Mouse (Mus musculus): ENCODE results near the gene Vmn1r175. TPM values are rescaled to one million over a fixed set of nuclear protein-coding genes. Genes with fewer than 3 reads are reported as not detected.

Gene Vmn1r175
- not detected for polyA plus RNA-seq (2014; fragmentation: Illumina TruSeq; extraction: RNeasy Lipid Tissue Mini Kit (QIAGEN cat#74804); ENCODE audit: insufficient read depth, low read depth, low replicate concordance)

DNA sequence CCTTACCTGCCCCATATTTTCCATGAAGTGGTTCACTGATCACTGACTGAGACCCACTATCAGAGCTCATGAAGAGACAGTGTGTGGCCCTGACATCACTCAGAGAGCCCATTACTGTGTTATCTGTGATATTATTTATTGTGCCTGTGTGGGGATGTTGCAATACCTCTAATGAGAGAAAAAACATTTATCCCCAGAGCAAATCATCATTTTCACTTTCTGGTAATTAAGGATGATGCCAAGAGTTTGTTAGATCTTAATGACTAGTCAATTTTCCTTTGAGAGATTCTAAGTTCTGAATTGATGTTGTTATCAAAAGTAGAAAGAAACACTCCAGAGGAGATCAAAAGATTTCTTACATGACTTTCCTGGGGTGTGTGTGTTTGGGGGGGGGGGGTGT, at the start of gene Vmn1r175:
Gene Vmn1r175, minus strand, starts transcription at position 101 of the 400 bp plus-strand sequence.

DNA sequence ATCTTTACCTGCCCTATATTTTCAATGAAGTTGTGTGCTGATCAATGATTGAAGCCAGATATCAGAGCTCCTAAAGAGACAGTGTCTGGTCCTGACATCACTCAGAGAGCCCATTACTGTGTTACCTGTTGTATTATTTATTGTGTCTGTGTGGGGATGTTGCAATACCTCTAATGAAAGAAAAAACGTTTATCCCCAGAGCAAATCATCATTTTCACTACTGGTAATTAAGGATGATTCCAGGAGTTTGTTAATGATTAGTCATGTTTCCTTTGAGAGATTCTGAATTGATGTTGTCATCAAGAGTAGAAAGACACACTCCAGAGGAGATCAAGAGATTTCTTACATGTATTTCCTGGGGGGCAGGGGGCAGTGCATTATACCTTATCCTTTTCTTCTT, 26.8 kb upstream of the Vmn1r175 start, which contains the start of gene Vmn1r176:
Gene Vmn1r176, minus strand, starts transcription at position 101 of the 400 bp plus-strand sequence.

Other genes with a start within 250 kb of the Vmn1r175 start
- gene Vmn1r169, start 235.1 kb downstream of the Vmn1r175 start, polyA plus RNA-seq (2014; fragmentation: Illumina TruSeq; extraction: RNeasy Lipid Tissue Mini Kit (QIAGEN cat#74804); ENCODE audit: insufficient read depth, low read depth, low replicate concordance) = not detected
- gene Vmn1r170, start 204.5 kb downstream of the Vmn1r175 start, polyA plus RNA-seq (2014; fragmentation: Illumina TruSeq; extraction: RNeasy Lipid Tissue Mini Kit (QIAGEN cat#74804); ENCODE audit: insufficient read depth, low read depth, low replicate concordance) = not detected
- gene Vmn1r171, start 179.9 kb downstream of the Vmn1r175 start, polyA plus RNA-seq (2014; fragmentation: Illumina TruSeq; extraction: RNeasy Lipid Tissue Mini Kit (QIAGEN cat#74804); ENCODE audit: insufficient read depth, low read depth, low replicate concordance) = not detected
- gene Vmn1r172, start 152.3 kb downstream of the Vmn1r175 start, polyA plus RNA-seq (2014; fragmentation: Illumina TruSeq; extraction: RNeasy Lipid Tissue Mini Kit (QIAGEN cat#74804); ENCODE audit: insufficient read depth, low read depth, low replicate concordance) = not detected
- not detected for gene Vmn1r173, start 109.9 kb downstream of the Vmn1r175 start, polyA plus RNA-seq (2014; fragmentation: Illumina TruSeq; extraction: RNeasy Lipid Tissue Mini Kit (QIAGEN cat#74804); ENCODE audit: insufficient read depth, low read depth, low replicate concordance)
- gene Vmn1r174, start 58.4 kb downstream of the Vmn1r175 start, polyA plus RNA-seq (2014; fragmentation: Illumina TruSeq; extraction: RNeasy Lipid Tissue Mini Kit (QIAGEN cat#74804); ENCODE audit: insufficient read depth, low read depth, low replicate concordance) = not detected
- gene Vmn1r176, start 26.7 kb upstream of the Vmn1r175 start, polyA plus RNA-seq (2014; fragmentation: Illumina TruSeq; extraction: RNeasy Lipid Tissue Mini Kit (QIAGEN cat#74804); ENCODE audit: insufficient read depth, low read depth, low replicate concordance) = not detected
- gene Vmn1r177, start 55.8 kb upstream of the Vmn1r175 start, polyA plus RNA-seq (2014; fragmentation: Illumina TruSeq; extraction: RNeasy Lipid Tissue Mini Kit (QIAGEN cat#74804); ENCODE audit: insufficient read depth, low read depth, low replicate concordance) = not detected
- gene Vmn1r178, start 81.4 kb upstream of the Vmn1r175 start, polyA plus RNA-seq (2014; fragmentation: Illumina TruSeq; extraction: RNeasy Lipid Tissue Mini Kit (QIAGEN cat#74804); ENCODE audit: insufficient read depth, low read depth, low replicate concordance) = not detected
- not detected for gene Vmn1r179, start 116.3 kb upstream of the Vmn1r175 start, polyA plus RNA-seq (2014; fragmentation: Illumina TruSeq; extraction: RNeasy Lipid Tissue Mini Kit (QIAGEN cat#74804); ENCODE audit: insufficient read depth, low read depth, low replicate concordance)
- not detected for gene Vmn1r180, start 140.0 kb upstream of the Vmn1r175 start, polyA plus RNA-seq (2014; fragmentation: Illumina TruSeq; extraction: RNeasy Lipid Tissue Mini Kit (QIAGEN cat#74804); ENCODE audit: insufficient read depth, low read depth, low replicate concordance)
- gene Vmn1r181, start 164.0 kb upstream of the Vmn1r175 start, polyA plus RNA-seq (2014; fragmentation: Illumina TruSeq; extraction: RNeasy Lipid Tissue Mini Kit (QIAGEN cat#74804); ENCODE audit: insufficient read depth, low read depth, low replicate concordance) = not detected
- not detected for gene V1rd19, start 191.0 kb upstream of the Vmn1r175 start, polyA plus RNA-seq (2014; fragmentation: Illumina TruSeq; extraction: RNeasy Lipid Tissue Mini Kit (QIAGEN cat#74804); ENCODE audit: insufficient read depth, low read depth, low replicate concordance)
- not detected for gene Vmn1r183, start 242.6 kb upstream of the Vmn1r175 start, polyA plus RNA-seq (2014; fragmentation: Illumina TruSeq; extraction: RNeasy Lipid Tissue Mini Kit (QIAGEN cat#74804); ENCODE audit: insufficient read depth, low read depth, low replicate concordance)